Mouse (Mus musculus) common myeloid progenitor, adult 5-6 weeks (primary cell): ENCODE measurements around the gene Igfbp3. TPM values are rescaled to one million over a fixed set of nuclear protein-coding genes. Genes with fewer than 3 reads are reported as not detected.
"Not testable (repeated sequence)": the region's sequence is repeated elsewhere in the genome, so short reads cannot be mapped to it uniquely, and the experiment has no call there.

Experiments
- ATAC-seq: replicated peaks from 2 replicates; pipeline ENCODE4 v1.8.0; 2016; ENCODE audit warnings: low read depth, mild to moderate bottlenecking, moderate TSS enrichment, inconsistent platforms; ENCODE audit not compliant: poor library complexity, severe bottlenecking
- total RNA-seq: library from RNA; stranded (forward); fragments of 200-1000, 187-1606 nt; gene quantifications from 2 replicates; pipeline ENCODE4 v1.2.3, GENCODE M21; 2017

Igfbp3 gene
- 0.09 TPM in 1 of 2 replicates, not detected in the other for total RNA-seq

- 0 out of 2 replicates have a peak, but pooled peaks have one; percentile 5 for ATAC-seq
These were observed at the start of gene Igfbp3 for GRCm38 (mm10) chr11:7213501-7214341. Gene Igfbp3, minus strand, starts transcription at chr11:7213923.

DNA sequence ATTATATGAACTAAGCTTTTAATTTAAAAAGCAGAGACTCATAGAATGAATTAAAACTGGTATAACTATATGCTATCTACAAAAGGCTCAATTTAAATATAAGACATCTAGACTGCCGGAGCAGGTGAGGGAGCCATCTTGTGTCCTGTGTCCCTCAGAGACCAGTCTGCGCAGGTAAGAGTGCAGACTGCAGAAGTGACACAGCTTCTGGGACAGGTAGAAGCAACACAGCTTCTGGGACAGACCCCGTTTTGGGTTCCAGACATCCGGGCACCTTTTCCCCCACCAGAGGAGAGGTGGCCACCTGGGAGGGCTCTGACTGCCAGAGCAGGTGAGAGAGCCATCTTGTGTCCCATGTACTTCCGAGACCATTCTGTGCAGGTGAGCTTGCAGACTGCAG is 37.1 kb upstream of the Igfbp3 start:
- ATAC-seq, result no peak

DNA sequence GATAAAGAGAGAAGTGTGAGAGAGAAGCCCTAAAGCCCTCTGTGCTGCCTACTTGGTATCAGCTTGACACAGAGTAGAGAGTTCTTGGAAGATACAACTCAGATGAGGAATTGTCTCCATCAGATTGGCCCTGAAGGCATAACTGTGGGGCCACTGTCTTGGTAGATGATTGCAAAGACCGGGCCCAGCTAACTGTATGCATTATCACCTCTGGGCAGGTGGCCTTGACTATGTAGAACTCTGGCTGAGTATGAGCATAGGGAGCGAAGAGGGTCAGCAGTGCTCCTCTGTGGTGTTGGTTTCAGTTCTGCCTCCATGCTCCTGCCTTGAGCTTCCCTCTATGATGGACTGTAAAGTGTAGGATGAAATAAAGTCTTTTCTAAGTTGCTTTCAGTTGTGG is 36.7 kb upstream of the Igfbp3 start:
- no peak for ATAC-seq

DNA sequence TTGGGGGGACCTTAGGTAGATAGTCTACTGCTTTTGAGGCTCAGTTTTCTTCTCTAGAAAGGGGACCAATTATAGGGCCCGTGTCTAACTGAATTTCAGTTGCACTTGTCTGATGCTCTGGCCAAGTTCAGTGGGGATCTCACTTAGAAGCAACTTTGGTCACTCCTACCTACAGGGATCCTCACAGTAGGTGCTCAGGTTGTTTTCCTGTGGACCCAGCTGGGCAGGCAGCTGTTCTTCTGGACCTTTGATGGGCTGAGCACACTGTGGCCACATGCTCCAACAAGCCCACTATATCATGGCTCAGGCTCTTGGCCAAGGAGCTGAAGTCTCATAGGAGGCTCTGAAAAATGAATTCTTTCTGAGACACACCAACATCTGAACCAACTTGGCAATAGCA is 31.1 kb upstream of the Igfbp3 start:
- ATAC-seq, result no peak

- ATAC-seq, result no peak
These were observed 25.5 kb upstream of the Igfbp3 start for GRCm38 (mm10) chr11:7239041-7239740.

- no peak for ATAC-seq
These were observed 24.8 kb upstream of the Igfbp3 start for GRCm38 (mm10) chr11:7238546-7238945.

GRCm38 (mm10) chr11:7237712-7238111 is 24.0 kb upstream of the Igfbp3 start:
- ATAC-seq, result no peak

DNA sequence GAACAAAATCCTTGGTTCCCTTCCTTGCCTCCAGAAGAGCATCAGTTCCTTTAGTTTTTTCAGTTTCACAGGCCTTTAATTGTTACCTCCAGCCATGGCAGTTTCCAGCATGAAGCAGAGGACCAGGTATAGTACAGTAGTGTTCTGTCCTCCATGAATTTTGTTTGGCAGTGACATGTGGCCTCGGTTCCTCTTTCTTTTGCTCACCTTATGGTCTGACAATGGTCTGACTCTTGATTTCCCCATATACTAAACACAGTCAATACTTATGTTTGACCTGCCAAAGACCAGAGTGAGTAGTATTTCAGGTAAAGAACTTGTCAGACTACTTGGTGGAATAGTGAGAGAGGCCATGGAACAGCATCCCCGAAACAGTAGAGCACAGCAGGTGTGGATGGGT is 23.0 kb upstream of the Igfbp3 start:
- no peak for ATAC-seq

GRCm38 (mm10) chr11:7234981-7235609 is 21.4 kb upstream of the Igfbp3 start:
- no peak for ATAC-seq

DNA sequence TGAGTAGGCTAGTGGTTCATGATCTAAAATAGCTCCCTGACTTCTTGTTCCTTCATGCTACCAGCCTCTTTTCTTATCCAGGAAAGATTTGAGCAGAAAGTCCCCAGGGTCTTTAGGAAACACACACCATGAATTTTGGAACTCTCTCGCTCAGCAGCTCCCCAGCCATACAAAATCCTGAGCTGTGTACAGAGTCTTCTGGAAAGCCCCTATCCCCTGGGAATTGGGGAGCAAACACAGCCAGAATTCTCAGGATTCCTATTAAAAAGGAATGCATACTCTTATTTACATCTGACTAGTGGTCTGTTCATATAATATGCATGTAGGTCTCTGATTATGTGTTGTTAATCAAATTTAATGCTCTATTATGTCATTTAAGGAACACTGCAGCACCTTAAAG is 20.7 kb upstream of the Igfbp3 start:
- no peak for ATAC-seq

DNA sequence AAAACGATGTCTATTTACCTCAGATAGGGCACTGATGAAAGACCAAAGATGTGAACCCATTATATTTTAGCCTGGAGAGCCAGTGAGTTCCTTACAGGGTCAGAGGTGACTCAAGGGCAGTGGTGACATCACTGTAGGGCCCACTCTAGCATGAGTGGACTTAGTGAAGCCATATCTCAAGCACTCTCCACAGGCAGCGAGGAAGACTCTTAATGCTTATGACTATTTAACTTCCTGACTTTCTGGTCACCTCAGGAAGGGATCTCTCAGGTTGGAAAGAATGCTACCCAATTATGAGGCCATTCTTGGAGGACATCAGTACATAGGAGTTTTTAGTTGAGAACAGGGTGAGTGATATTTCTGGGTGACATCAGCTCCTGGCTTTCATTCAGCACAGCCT is 19.6 kb upstream of the Igfbp3 start:
- ATAC-seq, result no peak

DNA sequence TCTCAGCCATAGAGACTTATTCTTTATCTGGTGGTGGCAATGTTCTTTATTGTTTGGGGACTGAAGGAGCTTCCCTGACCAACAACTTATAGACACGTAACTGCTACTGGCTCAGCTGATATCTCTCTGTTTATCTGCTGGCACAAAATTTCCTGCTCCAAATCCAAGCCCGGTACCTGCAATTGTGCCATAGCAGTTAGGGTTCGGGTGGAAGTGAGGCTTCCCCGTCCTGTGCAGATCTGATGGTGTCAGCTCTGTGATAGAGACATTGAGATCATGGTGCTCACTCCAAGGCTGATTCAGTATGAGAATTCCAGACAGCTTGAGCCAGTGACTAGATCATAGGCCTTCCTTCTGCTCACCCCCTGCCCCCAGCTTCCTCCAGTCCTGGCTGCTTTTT is 18.2 kb upstream of the Igfbp3 start:
- no peak for ATAC-seq

DNA sequence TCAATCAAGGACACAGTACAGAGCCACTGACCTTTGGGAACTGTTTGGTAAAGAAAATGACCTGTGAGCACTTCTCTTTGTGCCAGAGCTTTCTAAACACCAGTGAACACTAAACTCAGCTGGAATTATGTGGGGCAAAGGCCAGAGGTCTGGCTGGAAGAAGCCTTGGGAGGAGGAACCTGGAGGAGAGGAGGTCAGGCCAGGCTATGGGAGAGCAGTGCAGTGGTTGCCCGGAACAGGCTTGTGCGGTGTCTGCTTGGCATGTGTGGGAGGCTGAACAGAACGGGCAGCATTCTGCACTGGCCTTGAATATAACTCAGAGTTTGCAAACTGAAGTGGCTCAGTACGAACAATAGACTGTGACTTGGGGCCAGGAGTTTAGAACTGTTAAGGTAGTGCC is 16.3 kb upstream of the Igfbp3 start:
- no peak for ATAC-seq

DNA sequence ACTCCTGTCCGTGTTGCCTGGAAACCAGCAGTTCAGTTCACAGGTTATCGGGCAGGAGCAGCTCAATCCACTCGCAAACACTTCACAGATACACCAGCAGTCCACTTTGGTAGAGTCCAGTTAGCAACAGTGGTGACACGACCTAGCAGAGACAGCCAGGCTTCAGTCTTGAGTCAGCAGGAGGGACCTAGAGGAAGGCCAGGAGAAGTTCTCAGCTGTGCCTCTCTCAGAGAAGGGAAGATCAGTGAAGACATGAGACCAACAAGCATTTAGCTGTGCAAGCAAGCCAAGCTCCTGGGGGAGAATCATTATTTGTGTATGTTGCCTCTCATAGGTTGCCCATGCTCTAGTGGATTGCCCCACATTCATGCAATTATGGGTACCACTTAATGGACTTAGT is 14.4 kb upstream of the Igfbp3 start:
- ATAC-seq, result no peak

DNA sequence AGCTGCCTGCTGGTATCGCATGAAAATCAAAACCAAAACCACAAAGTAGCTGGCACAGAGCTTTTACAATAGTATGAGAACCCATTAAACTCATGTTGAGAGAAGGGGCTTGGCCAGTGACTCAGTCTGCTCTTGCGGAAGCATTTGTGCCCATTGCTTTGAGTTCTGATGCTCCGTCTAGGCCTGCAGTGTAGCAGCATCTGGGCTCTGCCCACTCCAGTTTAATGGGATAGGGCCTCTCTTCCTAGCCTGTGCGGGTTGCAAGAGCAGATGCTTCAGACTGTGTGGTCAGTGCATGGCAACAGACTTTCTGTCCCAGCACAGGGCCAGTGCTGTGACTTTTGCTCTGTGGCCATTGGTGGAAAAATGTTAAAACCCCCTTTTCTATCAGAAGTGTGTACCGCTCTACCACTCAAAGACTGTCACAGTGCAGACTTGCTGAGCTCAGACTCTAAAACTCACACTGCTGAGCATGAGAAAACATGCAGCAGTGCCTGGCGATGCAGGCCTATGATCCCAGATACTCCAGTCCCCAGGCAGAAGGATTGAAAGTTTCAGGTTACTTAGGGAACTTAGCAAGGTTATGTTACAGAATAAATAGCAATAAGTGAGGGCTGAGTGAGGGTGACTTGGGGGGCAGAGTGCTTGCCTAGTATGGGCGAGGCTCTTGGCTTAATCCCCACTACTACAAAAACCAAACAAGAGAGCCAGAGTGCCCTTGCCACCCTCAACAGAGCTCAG is 13.3 kb upstream of the Igfbp3 start:
- ATAC-seq, result no peak

- ATAC-seq, result no peak
These were observed 12.5 kb upstream of the Igfbp3 start for GRCm38 (mm10) chr11:7226200-7226599.

- ATAC-seq, result not testable (repeated sequence)
These were observed 8.1 kb upstream of the Igfbp3 start for GRCm38 (mm10) chr11:7221826-7222225.

GRCm38 (mm10) chr11:7215703-7216102 is 2.0 kb upstream of the Igfbp3 start:
- ATAC-seq, result no peak

DNA sequence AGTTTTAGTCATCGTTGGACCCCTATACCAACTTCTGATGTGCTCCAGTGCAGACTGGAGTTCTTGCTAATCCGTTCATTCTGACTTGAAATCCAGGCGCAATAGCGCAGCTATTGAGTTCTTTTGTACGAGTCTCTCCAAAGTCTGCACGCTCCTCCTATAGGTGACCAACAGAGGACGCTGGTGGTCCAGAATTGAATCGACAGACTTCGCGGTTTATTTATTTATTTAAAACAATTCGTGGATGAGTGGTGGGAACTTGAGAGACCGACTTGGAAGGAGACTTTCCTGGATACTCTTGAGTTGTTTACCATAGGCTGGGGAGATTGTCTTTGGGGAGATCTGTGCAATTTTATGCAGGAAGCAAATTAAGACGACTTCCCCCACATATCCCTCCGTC is 1.0 kb upstream of the Igfbp3 start:
- no peak for ATAC-seq

- no peak for ATAC-seq
These were observed 578 bp upstream of the Igfbp3 start for GRCm38 (mm10) chr11:7214342-7214660.

DNA sequence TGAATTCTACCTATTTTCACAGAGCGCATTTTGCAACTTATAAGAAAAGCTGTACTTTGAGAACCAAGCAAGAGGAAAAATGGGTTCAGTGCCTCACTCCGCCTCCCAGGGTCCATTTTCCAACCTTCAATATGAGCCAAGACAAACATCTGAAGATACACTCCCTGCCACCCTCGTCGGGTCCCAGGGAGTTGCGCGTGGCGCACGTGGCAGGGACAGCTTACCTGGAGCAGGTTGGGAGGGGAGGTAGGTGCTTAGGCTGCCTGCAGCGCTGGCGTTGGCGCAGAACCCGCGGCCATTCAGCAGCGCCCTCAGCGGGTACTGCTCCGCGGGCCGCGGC is 592 bp downstream of the Igfbp3 start:
- ATAC-seq, result no peak
